Mouse (Mus musculus): ENCODE results near the gene Ppif.
A peak's percentile ranks its signal among the peaks of the same experiment; 100 is the strongest.

Gene Ppif

GRCm38 (mm10) chr14:25736589-25736988 is 42.6 kb downstream of the Ppif start:
- DNase-seq (ENCODE audit: low spot score): peak; percentile 52

GRCm38 (mm10) chr14:25738591-25739001 is 44.6 kb downstream of the Ppif start:
- no peak for DNase-seq (ENCODE audit: low spot score)

- DNase-seq (ENCODE audit: low spot score): peak; percentile 63
Observed at GRCm38 (mm10) chr14:25739957-25740565, 46.1 kb downstream of the Ppif start.

- DNase-seq (ENCODE audit: low spot score): no peak
Observed at GRCm38 (mm10) chr14:25741211-25741610, 47.3 kb downstream of the Ppif start.

GRCm38 (mm10) chr14:25741840-25742367 is 48.0 kb downstream of the Ppif start:
- no peak for DNase-seq (ENCODE audit: low spot score)

- no peak for DNase-seq (ENCODE audit: low spot score)
Observed at GRCm38 (mm10) chr14:25742943-25743342, 49.0 kb downstream of the Ppif start.

- no peak for DNase-seq (ENCODE audit: low spot score)
Observed at GRCm38 (mm10) chr14:25745365-25746184, 51.6 kb downstream of the Ppif start.

- no peak for DNase-seq (ENCODE audit: low spot score)
Observed at GRCm38 (mm10) chr14:25746371-25746770, 52.4 kb downstream of the Ppif start.

GRCm38 (mm10) chr14:25746971-25747945 is 53.3 kb downstream of the Ppif start:
- DNase-seq (ENCODE audit: low spot score): no peak

GRCm38 (mm10) chr14:25747996-25748756 is 54.2 kb downstream of the Ppif start:
- DNase-seq (ENCODE audit: low spot score): no peak

GRCm38 (mm10) chr14:25749143-25749909 is 55.4 kb downstream of the Ppif start:
- DNase-seq (ENCODE audit: low spot score): no peak
